Mouse (Mus musculus) megakaryocyte-erythroid progenitor cell, adult 5-6 weeks (primary cell): ENCODE results near the gene Ccdc194. TPM values are rescaled to one million over a fixed set of nuclear protein-coding genes. Genes with fewer than 3 reads are reported as not detected.

Source experiments
- ATAC-seq: replicated peaks from 2 replicates; pipeline ENCODE4 v1.8.0; 2016; ENCODE audit warnings: mild to moderate bottlenecking, inconsistent platforms; ENCODE audit not compliant: severe bottlenecking, poor library complexity, low FRiP score, low TSS enrichment
- total RNA-seq, 2 experiments: library from RNA; stranded (forward) in 1 of 2; stranded (reverse) in 1 of 2; fragments of 200-1000, 215-1000 nt in 1 of 2; fragments of >200 nt in 1 of 2; fragmentation: Nextera tagmentation in 1 of 2; gene quantifications; 2 replicates each; pipeline ENCODE4 v1.2.3; 2014 to 2017

Gene Ccdc194
- total RNA-seq, 2 experiments from 2014 or later: not detected

DNA sequence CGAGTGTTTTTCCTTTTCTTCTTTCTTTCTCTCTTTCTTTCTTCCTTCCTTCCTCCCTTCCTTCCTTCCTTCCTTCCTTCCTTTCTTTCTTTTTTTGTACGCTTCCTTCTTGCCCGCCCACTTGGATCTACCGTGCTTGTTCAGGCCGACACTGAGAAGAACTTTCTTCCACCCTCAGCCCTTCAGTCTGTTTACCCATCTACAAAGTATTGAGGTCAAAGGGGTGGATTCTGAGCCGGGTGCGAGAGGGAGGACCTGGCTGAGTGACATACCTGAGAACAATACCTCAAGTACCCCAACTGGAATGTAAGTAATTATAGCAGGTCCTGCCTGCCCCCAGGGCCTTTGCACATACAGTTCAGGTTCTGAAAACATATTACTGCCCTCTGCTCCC, 39.4 kb downstream of the Ccdc194 start:
- no peak for ATAC-seq

DNA sequence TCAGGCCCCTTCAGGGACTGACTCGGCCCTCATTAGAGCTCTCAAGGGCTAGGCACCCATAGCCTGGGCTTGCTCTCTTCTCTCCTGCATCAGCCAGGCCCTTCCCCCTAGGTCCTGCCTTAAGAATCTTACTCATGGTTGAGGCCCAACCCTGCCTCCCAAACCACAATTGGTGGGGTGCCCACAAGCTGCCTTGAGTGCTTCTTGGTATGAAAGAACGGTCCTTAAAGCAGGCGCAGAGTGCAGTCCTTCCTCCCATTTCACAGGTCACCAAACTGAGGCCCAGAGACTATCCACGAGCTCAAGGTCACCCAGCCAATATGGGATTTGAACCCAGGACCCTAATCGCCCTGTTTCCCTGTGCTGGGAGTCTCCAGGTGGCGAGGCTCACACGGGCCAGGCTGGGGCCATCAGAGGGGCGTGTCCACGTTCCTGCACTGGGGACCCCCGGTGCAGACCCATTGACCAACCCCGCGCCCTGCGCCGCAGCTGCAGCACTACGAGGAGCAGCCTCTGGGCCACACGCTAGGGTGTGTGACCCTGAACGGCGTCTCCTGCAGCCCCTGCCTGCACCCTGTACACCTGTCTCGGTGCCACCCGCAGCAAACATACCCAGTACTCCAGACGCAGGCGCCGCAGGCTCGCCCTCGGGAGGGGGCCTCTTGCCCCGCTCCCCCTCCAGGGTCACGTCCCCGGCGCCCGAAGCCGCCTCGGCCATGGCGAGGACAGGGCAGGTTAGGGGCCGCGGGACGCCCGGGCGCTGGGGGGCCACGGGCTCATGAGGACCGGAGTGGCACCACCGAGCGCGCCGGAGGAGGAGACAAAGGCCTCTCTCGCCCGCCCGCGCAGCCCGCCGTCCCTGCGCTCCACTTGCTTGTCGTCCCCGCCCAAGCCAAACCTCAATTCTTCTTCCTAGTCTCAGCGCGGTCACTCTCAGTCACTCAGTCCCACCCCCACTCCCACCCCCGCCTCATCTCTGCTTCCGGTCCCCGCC, 40.1 kb downstream of the Ccdc194 start, which contains the start of gene Ano8:
Ano8 (minus strand) TSS at position 822 of the 994 bp plus-strand sequence.
- peak; percentile 41 for ATAC-seq

DNA sequence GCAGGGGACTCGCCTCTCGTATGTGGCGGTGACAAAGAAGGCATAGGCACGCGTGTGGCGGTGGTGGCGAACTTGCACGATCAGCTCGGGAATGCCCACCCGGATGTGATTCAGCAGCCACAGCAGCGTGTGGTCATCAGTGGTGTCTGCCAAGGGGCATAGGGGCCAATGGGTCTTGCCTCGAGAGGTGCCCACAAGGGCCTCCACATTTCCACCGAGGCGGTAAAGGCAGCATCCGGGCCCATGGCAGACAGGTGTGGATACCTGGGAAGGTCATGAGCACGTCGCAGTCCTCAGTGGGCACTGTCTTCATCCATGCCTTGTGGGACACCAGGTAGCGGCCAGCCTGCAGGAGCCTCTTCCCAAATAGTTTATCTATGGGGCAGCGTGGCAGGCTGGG, 40.8 kb downstream of the Ccdc194 start:
- ATAC-seq: no peak

DNA sequence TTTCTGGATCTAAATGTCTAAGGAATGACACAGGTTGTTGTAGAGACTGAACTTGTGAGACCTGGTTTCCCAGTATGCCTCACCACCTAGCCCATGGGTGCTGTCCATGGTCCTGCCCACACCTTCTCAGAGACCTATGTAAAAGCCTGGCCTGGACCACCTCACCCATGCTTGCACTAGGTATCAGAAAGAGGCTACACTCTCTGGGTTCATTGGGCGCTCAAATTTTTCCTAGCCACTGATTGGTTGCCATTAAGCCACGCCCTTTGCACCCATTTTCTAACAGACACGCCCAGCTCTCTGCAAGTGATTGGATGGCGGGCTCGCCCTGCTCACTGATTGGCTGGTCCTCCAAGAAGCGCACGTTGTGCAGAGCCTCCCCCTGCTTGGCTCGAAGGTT, 41.6 kb downstream of the Ccdc194 start:
- peak; percentile 44; the same call in 1 of the 2 replicates for ATAC-seq

DNA sequence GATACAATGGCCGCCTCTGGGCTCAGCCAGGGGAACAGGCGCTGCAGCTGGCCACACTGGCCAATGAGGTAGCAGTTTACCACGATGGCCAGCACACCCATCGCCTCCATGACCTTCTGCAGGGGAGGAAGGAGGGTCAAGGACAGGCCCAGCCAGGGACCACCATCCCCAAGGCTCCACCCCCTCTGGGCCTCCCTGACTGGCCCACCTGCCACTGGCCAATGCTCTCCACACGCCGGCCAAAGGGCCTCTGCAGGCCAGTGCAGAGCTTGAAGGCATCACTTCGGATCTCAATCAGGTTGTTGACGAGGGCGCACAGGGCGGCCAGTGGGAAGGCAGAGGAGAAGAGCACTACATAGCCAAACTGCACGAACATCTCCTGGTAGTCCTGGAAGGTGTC, 46.6 kb downstream of the Ccdc194 start:
- ATAC-seq: no peak

DNA sequence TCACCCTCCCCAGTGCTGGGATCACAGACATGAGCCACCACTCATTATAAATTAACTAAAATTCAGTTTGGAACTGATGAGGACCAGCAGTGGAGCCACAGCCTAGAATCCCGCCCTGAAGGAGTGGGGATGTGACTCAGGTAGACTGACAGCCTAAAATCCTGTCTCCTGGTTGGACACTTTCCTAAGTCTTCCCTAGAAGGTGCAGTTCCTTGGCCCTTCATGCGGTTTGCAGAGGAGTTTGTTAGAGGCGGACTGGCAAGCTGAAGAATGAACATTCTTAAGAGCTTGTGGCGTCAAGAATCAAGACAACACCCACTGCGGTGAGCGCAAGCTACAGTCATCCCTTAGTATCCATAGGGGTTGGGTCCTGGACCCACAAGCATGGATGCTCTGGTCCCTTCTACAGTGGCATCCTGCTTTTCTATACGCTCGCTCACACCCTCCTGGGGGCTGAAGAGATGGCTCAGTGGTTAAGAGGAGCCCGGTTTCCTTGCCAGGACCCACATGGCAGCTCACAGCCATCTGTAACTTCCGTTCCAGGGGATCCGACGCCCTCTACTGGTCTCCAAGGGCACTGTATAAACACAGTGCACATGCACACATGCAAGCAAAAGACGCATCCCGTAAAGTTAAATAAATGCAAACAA, 48.2 kb downstream of the Ccdc194 start:
- ATAC-seq: no peak; the same call in 1 of the 2 replicates

DNA sequence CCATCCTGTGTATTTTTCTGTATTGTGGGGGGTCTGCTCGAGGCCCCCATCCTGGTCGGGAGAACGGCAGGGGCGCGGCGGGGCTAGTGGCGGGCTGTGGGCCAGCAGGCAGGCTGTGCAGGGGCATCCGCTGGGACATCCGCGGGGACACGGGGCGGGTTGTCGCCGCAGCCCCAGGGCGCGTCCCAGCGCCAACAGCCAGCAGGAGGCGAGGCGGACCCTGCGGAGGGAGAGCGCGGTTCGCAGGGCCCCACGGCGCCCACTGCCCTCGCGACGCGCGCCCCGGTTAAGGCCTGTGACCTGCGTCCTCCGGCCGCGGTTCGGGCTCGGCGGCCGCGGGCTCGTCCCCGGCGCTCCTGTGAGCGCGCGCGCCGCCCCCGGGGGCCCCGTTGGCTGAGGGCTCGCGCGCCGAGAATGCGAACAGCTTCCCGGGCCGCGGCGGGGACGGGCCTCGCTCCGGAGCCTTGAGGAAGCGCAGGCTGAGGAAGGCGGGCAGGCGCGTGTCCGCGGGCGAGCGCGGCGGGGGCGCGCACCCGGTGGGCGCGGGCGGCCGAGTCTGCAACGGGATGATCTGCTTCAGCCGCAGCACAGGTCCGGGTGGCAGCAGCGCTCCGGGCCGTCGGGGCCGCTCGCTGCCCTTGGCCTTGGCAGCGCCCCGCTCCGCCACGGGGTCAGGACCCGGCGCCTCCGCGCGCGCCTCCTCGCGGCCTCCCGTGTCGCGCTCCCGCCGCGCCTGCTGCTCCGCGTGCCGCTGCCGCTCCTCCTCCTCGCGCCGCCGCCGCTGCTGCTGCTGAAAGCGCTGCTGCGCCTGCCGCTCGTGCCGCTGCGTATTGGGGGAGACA, 49.2 kb downstream of the Ccdc194 start:
- peak; percentile 40; the same call in 1 of the 2 replicates for ATAC-seq

DNA sequence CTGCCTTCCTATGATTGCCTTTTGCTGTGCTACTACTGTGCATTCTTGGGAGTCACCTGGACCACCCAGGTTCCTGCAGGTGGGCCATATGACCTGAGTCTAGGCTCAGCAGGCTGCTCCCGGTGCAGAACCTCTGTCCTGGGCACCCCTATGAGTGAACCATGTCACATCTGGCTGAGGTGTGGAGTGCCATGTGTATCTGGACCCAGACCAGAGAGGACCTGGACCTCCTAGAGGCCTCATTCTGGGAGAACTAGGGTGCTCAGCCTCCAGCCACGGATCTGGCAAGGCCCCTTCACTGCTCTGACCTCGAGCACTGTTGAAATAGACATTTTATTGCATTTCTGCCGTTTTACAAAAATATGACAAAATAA, 49.8 kb downstream of the Ccdc194 start:
- no peak for ATAC-seq

DNA sequence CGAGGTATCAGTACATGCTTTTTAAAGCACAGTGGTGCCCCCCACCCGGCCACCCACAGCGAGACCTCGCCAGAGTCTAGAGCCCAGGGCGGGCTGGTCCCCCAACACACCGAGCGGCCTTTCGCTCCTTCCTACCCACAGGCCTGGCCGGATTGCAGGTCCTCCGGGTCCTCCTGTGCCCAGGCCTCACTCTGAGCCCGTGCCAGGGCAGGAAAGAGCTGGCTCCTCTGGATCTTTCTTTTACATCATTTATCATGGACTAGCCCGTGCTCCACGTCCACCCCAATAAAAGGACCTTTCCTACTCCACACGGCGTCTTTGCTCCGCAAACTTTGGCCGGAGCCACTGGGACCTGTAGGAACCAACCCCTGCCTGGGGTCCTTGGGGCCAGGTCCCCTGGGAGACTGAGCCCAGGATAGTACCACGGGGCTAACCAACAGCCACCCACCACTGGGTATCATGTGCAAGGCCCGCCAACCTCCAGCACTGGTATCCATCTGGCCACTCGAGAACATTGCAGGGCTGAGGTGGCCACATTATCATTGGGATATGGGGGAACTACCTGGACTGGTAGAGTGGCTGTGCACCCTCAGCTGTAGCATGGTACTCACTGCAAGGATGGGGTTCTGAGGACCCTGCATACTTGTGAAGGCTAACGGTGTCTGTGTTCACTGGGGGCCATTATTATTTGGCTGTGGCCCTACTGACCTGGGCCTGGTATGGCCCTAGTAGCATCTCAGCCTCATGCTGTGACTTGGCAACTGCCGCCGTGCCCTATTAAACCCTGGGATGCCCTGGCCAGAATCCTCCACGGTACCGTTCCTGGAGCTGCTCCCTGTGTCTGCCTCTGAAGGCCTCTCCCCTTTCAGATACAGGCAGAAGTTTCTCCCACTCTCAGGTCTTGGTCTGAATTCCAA, 50.5 kb downstream of the Ccdc194 start:
- ATAC-seq: no peak

DNA sequence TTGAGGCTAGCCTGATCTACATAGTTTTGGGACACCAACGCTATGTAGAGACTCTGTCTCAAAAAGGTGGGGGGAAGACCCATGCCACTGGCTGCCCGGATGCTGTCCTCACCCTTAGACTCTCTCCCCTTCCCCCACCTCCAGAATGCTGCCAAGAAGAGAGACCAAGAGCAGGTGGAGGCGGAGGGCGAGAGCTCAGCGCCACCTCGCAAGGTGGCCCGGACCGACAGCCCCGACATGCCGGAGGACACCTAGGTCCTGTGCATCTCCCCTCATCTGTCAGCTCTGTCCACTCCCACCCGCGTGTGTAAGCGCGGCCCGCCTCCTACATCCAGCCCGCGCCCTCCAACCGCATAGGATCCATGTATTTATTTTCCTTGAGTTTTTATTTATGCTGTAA, 51.2 kb downstream of the Ccdc194 start:
- ATAC-seq: no peak

DNA sequence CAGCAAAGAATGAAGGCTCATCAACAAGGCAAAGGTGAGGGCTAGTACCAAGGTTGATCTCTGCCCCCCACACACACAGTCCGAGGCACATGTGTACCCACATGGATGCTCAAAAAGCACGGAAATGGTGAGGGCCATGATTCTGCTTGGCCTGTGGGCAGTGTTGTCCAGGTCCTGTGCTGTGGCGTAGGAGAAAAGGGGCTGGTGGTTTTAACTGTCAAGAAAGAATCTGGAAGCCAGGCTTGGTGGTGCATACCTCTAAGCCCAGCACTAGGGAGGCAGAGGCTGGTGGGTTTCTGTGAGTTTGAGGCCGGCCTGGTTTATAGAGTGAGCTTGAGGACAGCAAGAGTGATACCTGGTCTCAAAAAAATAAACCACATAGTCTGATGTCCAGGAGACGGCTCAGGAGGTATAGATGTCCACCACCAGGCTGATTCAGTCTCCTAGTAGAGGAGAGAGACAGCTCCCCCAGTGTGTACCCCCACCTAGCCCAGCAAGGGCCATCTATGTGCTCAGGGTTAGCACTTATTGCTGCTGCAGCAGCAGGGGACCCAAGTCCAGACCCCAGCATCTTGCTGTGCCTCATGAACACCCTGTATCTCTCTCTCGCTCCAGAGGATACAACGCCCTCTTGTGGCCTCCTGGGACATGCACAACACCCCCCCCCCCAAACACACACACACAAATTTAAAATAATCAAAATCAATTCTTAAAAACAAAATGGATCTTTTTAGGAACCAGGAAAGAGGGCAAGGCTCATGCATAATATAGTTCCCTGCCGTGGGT, 52.7 kb downstream of the Ccdc194 start:
- no peak for ATAC-seq

DNA sequence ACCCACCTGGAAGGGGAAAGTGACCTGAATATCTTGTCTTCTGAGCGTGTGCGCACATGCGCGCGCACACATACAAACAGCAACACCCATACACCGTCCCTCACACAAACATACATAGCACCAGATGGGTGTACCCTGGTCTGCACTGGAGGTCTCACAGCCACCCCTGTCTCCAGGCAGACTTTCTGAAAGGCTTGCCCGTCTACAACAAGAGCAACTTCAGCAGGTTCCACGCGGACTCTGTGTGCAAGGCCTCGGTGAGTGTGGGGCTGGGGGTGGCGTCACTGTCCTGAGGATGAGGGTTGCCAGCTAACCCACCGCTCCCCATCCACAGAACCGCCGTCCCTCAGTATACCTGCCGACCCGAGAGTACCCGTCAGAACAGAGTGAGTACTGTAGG, 53.6 kb downstream of the Ccdc194 start:
- ATAC-seq: no peak

DNA sequence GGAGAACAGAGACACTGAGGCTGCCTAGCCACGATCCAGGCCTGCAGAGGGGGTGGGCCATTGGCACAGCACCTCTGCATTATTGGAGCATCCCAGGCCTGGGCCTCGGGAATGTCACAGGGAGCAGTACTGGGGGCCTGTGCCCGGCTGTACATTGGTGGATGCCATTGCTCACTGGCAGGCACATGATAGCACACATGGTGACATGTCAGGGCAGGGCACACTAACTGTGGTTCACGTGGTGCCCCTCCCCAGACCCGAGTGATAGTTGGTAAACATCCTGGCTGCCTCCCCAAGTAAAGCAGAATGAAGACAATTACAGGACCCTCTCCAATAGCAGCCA, 54.6 kb downstream of the Ccdc194 start:
- no peak for ATAC-seq

DNA sequence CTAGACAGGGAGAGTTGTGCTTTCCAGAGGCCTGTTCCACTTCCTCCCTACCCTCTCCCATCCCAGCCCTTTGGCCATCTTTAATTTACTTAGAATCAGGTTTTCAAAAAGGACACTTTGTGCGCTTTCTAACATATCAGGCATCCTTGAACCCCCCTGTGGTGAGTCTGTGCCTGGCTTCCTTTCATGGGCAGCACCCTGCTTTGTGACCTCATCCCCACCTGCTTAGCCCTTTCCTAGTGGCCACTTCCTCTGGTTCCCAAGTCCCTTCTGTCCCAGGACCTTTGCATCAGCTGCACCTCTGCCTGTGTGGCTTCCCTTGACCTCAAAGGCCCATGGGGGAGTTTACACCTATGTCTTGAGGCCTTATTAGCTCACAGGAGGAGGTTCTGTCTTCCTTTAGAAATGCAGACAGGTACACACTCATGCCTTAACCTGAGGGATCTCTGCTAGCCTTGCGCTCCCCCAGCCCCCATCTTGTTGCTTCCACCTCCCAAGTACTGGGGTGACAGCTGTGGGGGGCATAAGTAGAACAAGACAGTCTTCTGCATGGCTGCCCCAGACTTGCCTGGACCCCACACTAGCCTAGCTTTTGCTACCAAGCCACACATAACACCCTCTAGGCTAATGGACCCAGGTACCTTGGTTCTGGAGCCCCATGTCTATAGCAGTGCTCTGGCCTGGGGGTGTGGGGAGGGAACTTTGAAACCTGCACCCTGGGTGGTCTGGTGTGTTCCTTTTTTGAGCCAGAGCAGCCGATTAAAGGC, 55.2 kb downstream of the Ccdc194 start:
- ATAC-seq: no peak
